Mouse (Mus musculus): Measurements from ENCODE around the gene Crnkl1. TPM values are rescaled to one million over a fixed set of nuclear protein-coding genes. Genes with fewer than 3 reads are reported as not detected.

Gene Crnkl1
- polyA plus RNA-seq, 1 experiment = 13.2 TPM

Other genes with a start within 250 kb of the Crnkl1 start
- gene Naa20, start 32.9 kb downstream of the Crnkl1 start, polyA plus RNA-seq (2012; ENCODE audit: insufficient read depth, insufficient read length, missing spikeins) = 112 and 157 TPM in 2 replicates
- gene Cfap61, start 230 bp downstream of the Crnkl1 start, polyA plus RNA-seq (2012; ENCODE audit: insufficient read depth, insufficient read length, missing spikeins) = not detected in 2 replicates